Mouse (Mus musculus) lung, adult 2 months (tissue): ENCODE data around the gene Gm21739. TPM values are rescaled to one million over a fixed set of nuclear protein-coding genes. Genes with fewer than 3 reads are reported as not detected.
"Not testable (repeated sequence)": the region's sequence is repeated elsewhere in the genome, so short reads cannot be mapped to it uniquely, and the experiment has no call there.

Experiments used
- DNase-seq: peaks from one replicate; pipeline ENCODE4 v3.0.0; 2022
- H3K4me1 ChIP-seq: fragments of 200-500 bp; 2 replicates; pipeline ENCODE4 v1.6.1; 2011; ENCODE audit warnings: low read length; ENCODE audit not compliant: control insufficient read depth, insufficient read depth
- H3K4me3 ChIP-seq: fragments of 200-500 bp; replicated peaks from 2 replicates; pipeline ENCODE3; 2011; ENCODE audit warnings: low read depth, mild to moderate bottlenecking, control low read depth, low read length; ENCODE audit errors: extremely low read depth
- whole genome bisulfite sequencing: fragments of 180-500 bp; shearing (Covaris S2); methylation state at CpG from one replicate; pipeline ENCODE4 v1.1.7; 2018; 5-methylcytosine and 5-hydroxymethylcytosine counted together
- polyA plus RNA-seq: library from polyadenylated mRNA; depleted of rRNA; stranded (reverse); fragments of >200 nt; gene quantifications from 2 replicates; pipeline ENCODE4 v1.2.3, GENCODE M21; 2012; rRNA removed

Gm21739 gene
- polyA plus RNA-seq, result not detected in 2 replicates

DNA sequence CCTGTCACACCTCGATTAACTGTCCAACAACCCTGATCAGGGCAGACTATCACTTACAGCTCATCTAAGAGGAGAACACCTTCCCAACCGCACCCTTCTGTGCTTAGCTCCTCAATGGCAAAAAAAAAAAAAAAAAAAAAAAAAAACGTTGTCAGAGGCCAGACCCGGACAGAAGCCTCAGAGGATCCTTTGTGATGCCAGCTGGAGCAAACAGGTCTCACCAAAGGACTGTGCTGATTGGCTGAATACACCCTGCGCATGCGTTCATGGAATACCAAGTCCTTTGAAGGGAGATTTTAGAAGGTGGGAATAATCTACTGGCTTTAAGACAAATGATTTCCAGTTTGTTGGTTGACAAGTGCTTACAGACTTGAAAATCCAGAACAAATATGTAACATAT, at the start of gene Gm21739:
Gm21739 (minus strand) TSS at position 101 of the 400 bp plus-strand sequence.
- not testable (repeated sequence) for H3K4me1 ChIP-seq, DNase-seq, H3K4me3 ChIP-seq
- WGBS, result no CpG with 5 or more reads among the region's 6 CpGs
